Mouse (Mus musculus): Measurements from ENCODE around the gene Narfl.

GRCm38 (mm10) chr17:25830200-25830753, 56.7 kb downstream of the Narfl start:
- TF ChIP-seq CTCF (IDR thresholded peaks at IDR 0.05; ENCODE audit: low read depth) (no peak), EP300 (IDR thresholded peaks at IDR 0.05; ENCODE audit: low read depth) (no peak)

Measured in liver, postnatal 0 days (tissue).